Mouse (Mus musculus): ENCODE results near the gene Prm2.

- TF ChIP-seq CTCF (IDR thresholded peaks at IDR 0.05; ENCODE audit: extremely low read depth, insufficient read length, insufficient replicate concordance, low read depth, low read length) (no peak), POLR2A (IDR thresholded peaks at IDR 0.05; ENCODE audit: low read depth, low read length) (no peak)
Measured at GRCm38 (mm10) chr16:10796034-10796433, at the start of gene Prm2.
